Mouse (Mus musculus) yolk sac, embryonic 10.5 days (tissue): ENCODE measurements at regions not wholly inside any gene's neighbourhood (a gene's known extent, or its start where the extent isn't known, plus 50 kb on each side); places are given as distances from the start of the nearest gene placed in this dataset.
A peak's percentile ranks its signal among the peaks of the same experiment; 100 is the strongest.
"Not testable (repeated sequence)": the region's sequence is repeated elsewhere in the genome, so short reads cannot be mapped to it uniquely, and the experiment has no call there.

Experiments
- DNase-seq: peaks from one replicate; pipeline ENCODE4 v3.0.0-alpha.2; 2017; ENCODE audit warnings: low spot score

- DNase-seq: no peak
Observed at GRCm38 (mm10) chr10:118050152-118050641, 91.4 kb upstream of the Mdm1 start.

GRCm38 (mm10) chr10:118052042-118052441 lies 89.6 kb upstream of the Mdm1 start:
- no peak for DNase-seq

GRCm38 (mm10) chr10:118052477-118052876 lies 89.1 kb upstream of the Mdm1 start:
- DNase-seq: no peak

GRCm38 (mm10) chr10:118053037-118053436 lies 88.6 kb upstream of the Mdm1 start:
- no peak for DNase-seq

GRCm38 (mm10) chr10:118056789-118057271 lies 84.8 kb upstream of the Mdm1 start:
- no peak for DNase-seq

GRCm38 (mm10) chr10:118057516-118057915 lies 84.1 kb upstream of the Mdm1 start:
- no peak for DNase-seq

- peak; percentile 18 for DNase-seq
Observed at GRCm38 (mm10) chr10:118064816-118065216, 76.8 kb upstream of the Mdm1 start.

GRCm38 (mm10) chr10:118076341-118076740 lies 65.3 kb upstream of the Mdm1 start:
- DNase-seq: not testable (repeated sequence)

- no peak for DNase-seq
Observed at GRCm38 (mm10) chr10:118081636-118082166, 59.9 kb upstream of the Mdm1 start.

GRCm38 (mm10) chr10:118083035-118083720 lies 58.4 kb upstream of the Mdm1 start:
- DNase-seq: no peak

- DNase-seq: no peak
Observed at GRCm38 (mm10) chr10:118083721-118084075, 57.9 kb upstream of the Mdm1 start.

GRCm38 (mm10) chr10:118085046-118085983 lies 56.3 kb upstream of the Mdm1 start:
- no peak for DNase-seq

GRCm38 (mm10) chr10:118087570-118088340 lies 53.9 kb upstream of the Mdm1 start:
- DNase-seq: no peak

GRCm38 (mm10) chr10:118088499-118088898 lies 53.1 kb upstream of the Mdm1 start:
- no peak for DNase-seq

- no peak for DNase-seq
Observed at GRCm38 (mm10) chr10:118089879-118090278, 51.7 kb upstream of the Mdm1 start.

- DNase-seq: no peak
Observed at GRCm38 (mm10) chr10:118091476-118091875, 50.1 kb upstream of the Mdm1 start.
